Mouse (Mus musculus) layer of hippocampus, postnatal 14 days (tissue): ENCODE measurements around the gene Gc. TPM values are rescaled to one million over a fixed set of nuclear protein-coding genes. Genes with fewer than 3 reads are reported as not detected.

ENCODE experiments used
- DNase-seq, 2 experiments: peaks; one replicate each; pipeline ENCODE4 v3.0.0; 2021 to 2022; ENCODE audit warnings: low spot score in 2 of 2, mixed read lengths in 1 of 2
- long read RNA-seq, 2 experiments: library from polyadenylated mRNA; stranded (forward); transcript quantifications; one replicate each; pipeline ENCODE4 v2.0.0; 2021
- total RNA-seq, 2 experiments: library from RNA; stranded (reverse); gene quantifications; 2 replicates each; pipeline ENCODE4 v1.2.3; 2021

Gene Gc
- total RNA-seq = not detected
- long read RNA-seq, experiment 1 = 0 reads
- long read RNA-seq, experiment 2 = 0 reads

DNA sequence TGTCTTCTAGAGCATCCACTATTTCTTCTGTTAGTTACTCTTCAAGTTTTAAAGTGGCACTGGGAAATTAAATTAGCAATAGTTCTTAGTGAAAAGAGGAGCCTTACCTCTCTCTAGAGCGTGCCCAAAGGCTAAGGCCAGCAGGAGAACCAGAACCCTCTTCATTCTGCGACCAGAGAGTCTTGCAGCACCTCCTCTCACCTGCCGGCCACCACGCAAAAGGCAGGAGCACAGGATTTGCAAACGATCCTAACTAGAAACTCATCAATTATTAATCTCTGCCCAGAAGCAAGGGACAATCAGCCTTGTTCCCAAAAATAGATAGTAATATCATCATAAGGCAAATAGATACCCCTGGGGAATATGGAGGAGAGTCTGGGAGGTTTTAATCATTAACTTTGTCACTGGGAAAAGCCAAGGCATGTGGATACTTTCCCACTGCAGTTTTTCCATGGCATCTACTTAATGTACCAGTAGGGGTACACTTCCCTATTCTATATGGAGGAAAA is at the start of gene Gc:
Gene Gc (minus strand): TSS at position 345 of the 509 bp plus-strand sequence.
- no peak for DNase-seq

- no peak for DNase-seq
Observed at GRCm38 (mm10) chr5:89500182-89500581, 42.5 kb upstream of the Gc start.

DNA sequence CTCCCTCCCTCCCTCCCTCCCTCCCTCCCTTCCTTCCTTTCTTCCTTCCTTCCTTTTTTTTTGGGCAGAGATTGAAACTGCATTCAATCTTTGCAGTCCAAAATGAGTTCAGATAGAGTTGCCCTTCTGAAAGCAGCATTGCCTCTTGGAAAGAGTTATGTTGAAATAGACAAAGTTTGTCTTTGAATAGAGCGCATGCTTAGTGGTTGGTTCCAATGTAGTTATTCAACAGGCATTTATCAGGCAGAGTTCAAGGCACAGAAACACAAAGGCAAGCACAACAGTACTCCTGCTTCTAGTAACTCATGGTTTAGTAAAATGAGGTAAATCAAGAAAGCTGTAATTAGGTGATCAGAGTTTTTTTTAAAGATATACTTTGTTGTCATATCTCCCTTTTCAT is 34.9 kb upstream of the Gc start:
- no peak for DNase-seq

DNA sequence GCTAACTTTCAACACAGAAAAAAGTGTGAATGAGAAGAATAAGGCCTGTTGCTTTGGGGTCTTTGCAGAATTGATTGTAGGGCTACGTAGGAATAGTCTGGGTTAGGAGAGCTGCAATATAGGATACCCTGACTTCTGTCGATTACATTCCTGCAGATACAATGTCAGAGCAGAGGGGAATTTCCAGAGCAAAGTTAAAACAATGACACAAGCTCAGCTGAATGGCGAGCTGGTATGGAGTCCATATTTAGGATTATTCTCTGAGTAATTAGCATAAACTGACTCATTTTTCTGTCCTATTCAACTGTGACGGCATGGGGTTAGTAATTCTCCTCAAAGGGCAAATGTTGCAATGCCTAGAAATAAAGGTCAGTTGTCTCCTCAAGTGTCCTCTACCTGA is 12.8 kb upstream of the Gc start:
- DNase-seq = no peak

GRCm38 (mm10) chr5:89467886-89468285 is 10.2 kb upstream of the Gc start:
- no peak for DNase-seq

DNA sequence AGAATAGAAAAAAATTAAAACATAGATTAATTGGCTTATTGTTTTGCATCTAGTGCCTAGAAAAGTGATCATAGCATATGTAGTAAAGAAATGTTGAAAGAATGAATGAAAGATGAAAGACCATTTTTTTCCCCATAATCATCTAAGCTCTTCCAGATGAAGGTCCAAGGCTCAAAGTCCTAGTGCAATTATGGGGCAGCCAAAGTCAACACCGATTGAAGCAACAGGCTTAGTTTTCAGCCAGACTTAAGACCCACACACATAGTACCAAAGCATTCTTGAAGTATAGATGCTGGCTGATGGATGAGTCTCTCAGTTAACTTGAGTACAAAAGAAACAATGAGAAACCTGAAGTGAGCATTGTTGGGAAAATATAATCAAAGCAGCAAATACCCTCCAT is 9.3 kb upstream of the Gc start:
- no peak for DNase-seq

DNA sequence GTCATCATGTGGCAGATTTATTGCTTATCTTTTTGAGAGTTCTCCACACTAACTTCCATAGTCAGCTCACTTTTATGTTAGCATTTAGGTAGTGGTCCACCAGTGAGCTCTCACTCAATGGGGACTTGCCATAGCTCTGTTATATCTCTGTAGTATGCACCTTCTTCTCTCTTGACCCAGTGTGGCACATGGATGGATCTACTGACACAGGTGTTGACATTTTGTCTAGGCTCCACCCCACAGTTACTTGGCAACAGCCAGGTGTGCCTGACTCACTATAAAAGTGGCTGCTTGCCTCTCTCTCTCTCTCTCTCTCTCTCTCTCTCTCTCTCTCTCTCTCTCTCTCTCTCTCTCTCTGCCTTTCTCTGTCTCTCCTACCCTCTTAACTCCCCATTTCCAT is 8.6 kb upstream of the Gc start:
- no peak for DNase-seq

DNA sequence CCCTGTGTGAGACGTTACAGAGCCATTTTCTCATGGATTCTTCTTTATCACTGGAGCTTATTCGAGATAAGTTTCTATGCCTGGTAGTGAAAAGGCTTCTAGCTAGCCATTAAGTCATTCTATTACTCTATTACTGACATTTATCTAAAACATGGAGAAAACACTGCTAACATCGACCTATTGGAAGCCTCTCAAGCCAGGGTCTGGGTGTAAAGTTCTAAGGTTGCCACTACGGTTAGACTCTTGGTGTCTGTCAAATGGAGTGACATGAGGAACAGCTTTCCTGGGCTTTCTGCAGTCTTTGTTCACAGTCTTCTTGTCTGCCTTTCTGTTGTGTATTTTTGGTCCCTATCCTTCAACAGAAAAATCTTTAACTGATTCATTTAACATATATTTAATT is 4.1 kb upstream of the Gc start:
- DNase-seq = no peak

- DNase-seq = no peak
Observed at GRCm38 (mm10) chr5:89459591-89459990, 1.9 kb upstream of the Gc start.

GRCm38 (mm10) chr5:89458987-89459386 is 1.3 kb upstream of the Gc start:
- DNase-seq = no peak

- peak in 1 of 2 experiments; percentile 3 for DNase-seq
Observed at GRCm38 (mm10) chr5:89455526-89455925, 2.2 kb downstream of the Gc start.

- no peak for DNase-seq
Observed at GRCm38 (mm10) chr5:89450798-89451197, 6.9 kb downstream of the Gc start.

- DNase-seq = no peak
Observed at GRCm38 (mm10) chr5:89449325-89449724, 8.4 kb downstream of the Gc start.

GRCm38 (mm10) chr5:89447978-89448377 is 9.7 kb downstream of the Gc start:
- DNase-seq = no peak

- DNase-seq = peak in 1 of 2 experiments; percentile 3
Observed at GRCm38 (mm10) chr5:89444360-89444759, 13.3 kb downstream of the Gc start.

GRCm38 (mm10) chr5:89411536-89411935 is 46.2 kb downstream of the Gc start:
- DNase-seq = peak in 1 of 2 experiments; percentile 48

DNA sequence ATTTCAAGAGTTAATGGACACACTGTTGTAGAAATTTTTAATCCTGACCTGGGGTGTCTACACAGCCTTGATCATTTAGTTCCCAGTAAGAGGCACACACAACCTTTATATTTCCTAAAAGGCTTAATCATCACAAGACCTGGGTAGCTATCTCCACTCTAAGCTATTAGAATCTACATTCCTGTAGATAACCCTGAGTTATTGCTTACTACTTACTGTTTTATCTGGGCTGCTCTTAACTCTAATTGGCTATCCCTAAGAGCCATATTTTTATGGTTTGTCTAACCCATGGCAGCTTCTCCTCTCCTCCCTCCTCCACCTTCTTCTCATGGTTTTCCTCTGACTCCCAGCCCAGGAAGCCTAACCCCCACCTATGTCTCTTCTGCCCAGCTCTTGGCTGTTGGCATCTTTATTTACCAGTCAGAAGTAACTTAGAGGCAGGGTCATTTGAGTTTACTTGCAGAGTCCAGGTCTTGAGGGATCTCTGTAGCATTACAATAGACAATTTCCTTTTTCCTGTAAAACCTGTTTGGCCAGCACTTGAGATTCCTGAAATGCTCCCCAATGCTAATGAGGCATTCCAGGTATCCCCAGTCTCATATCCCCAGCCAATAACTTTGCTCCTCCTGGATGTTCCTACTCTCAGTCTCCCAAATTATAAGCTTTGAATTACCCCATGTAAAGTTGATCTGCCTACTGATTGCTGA is 50.2 kb downstream of the Gc start:
- no peak for DNase-seq

- no peak for DNase-seq
Observed at GRCm38 (mm10) chr5:89405132-89405531, 52.6 kb downstream of the Gc start.

DNA sequence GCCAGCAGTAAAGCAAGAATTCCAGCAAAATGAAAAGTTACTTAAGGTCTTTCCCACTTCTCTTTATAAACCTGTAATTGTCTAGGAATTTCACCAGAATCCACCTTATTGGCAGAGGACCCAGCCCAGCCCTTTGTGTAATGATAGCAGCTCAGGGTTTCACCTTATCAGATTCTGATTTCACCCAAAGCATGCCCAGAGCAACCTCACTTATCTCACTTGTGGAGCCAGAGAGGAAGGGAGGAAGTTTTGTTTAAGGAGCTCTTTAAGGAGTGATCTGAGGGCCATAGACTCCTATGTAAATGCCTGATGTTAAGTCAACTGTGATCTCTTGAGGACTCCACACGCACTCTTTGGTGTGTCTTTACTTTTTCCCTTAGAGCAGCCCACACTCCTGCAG is 67.3 kb downstream of the Gc start:
- no peak for DNase-seq

DNA sequence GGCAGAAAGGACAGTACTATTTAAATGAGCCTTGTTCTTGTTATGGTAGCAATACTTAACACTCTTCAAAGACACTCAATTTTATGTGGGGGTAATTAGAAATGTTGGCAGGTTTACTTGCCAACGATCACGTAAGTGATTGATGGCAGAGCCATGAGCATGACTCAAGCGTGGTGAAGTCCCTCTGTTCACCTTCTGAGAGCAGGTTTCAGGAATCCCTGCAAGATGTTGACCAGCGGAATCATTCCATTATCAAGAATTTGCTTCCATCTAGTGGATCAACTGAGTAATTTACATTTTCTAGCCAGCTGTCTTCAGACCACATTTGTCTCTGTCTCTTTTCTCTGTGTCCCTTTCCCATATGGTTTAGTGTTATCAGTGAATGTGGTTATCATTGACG is 73.5 kb downstream of the Gc start:
- peak; percentile 15 to 50 for DNase-seq

DNA sequence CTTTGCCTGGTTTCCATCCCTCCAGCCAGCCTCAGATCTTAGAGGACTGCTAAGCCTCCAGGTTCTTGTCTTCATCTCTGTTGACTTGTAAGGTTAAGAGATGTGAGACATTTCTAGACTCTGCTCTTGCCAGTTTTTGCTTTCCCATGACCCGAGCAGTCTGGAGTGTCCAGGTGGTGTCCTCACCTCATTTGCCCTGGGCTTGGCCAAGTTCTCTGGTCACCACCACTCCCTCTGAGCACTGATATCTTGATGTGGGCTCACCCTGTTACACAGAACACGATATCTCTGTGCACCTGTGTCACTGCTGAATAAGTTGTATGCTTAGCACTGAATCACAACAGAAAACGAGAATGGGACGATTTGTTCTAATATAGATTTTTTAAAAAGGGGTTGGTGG is 76.4 kb downstream of the Gc start:
- no peak for DNase-seq

- DNase-seq = no peak
Observed at GRCm38 (mm10) chr5:89370140-89370539, 87.6 kb downstream of the Gc start.

DNA sequence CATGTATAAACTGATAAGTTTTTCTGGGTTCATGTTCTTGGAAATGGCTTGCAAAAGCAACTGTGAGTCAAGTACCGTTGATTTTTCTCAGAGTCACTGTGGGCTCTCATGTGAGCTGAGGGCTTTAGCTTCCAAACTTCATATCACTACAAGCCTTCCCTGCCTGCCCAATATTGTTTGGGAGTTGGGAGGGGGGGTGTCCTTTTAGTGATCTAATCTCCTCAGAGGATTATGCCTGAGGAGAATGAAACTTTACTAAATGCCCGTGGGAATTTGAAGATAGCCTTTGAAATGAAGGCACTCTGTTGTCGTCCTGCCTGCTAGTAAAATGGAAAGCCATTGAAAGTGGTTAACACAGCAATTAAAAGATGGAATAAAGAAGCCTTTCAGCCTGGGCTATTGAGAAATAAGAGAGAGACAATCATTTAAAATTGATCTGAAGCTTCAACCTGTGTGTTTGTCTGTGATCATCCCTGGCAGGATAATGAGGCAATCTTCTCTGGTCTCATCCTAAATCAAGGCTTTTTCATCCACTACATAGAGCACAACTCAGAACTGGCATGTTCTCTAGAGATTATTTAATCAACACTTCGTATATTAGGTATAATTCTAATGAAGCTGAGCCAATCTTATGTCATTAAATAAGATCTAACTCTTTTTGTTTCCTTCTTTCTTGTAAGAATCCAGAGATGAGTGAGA is 89.5 kb downstream of the Gc start:
- DNase-seq = no peak
